In the genomic region with DNA sequence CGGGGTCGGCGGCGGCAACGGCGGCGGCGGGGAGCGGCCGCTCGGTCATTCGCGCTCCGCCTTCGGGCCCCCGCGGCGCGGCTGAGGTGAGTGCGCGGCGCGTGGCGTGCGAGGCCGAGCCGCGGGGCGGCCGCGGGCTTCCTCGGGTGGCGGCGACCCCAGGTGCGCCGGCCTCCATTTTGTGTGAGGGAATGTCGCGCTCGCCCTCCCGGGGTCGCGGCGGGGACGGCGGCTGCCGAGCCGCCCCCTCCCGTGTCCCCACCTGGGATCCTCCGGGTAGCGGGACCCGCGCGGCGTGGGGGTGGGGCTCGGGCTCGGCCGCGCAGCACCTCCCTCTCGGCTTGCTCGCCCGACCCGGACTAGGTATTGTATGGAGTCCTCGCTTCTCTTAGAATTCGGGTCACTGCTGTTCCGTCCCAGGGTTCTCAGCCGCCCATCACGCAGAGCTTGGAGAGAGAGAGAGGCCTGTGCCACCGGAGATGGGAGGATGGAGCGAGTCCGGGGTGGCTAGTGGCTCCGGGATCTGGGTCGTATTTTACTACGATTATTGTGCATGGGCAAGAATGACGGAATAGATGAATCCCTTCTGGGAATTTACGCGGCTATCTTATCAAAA, we compare ENCODE assay signal across 10 mouse cellular contexts. TPM values are rescaled to one million over a fixed set of nuclear protein-coding genes. Genes with fewer than 3 reads are reported as not detected.
A peak's percentile ranks its signal among the peaks of the same experiment; 100 is the strongest.
DNase-seq lines count a peak whose midpoint lies in the region; ATAC-seq and TF ChIP-seq lines count a peak whose summit lies in the region.
"Had no signal": no experiment of that assay in that cellular context is flagged by ENCODE, and none has a peak within 500 bp of the region (broad histone marks: within the 10 kb centered on the region; RNA-seq: fewer than 3 reads in every experiment).

No protein-coding gene starts in this region.

- DNase-seq in heart, adult 2 months, result peak; percentile 11 to 26
- no peak for DNase-seq in heart, postnatal 25 days (ENCODE audit: low spot score)
- DNase-seq in forebrain, embryonic 11.5 days (ENCODE audit: low spot score), result peak; percentile 80
- DNase-seq in limb, embryonic 14.5 days (ENCODE audit: low spot score), result no peak

- H3K4me2 ChIP-seq in forebrain, embryonic 11.5 days (ENCODE audit: low read depth, low read length, severe bottlenecking), result peak overlapping the region; percentile 90
- H3K4me2 ChIP-seq in hindbrain, embryonic 16.5 days (ENCODE audit: low read length), result peak overlapping the region; percentile 81
- H3K4me2 ChIP-seq in limb, embryonic 14.5 days (replicated peaks; ENCODE audit: low read depth, low read length, severe bottlenecking), result peak overlapping the region; percentile 93

- peak overlapping the region; percentile 53 for H3K4me3 ChIP-seq in heart, adult 2 months
- H3K4me3 ChIP-seq in bone marrow macrophage, adult 2 months (ENCODE audit: insufficient read depth, low read length), result peak overlapping the region; percentile 57
- H3K4me3 ChIP-seq in forebrain, embryonic 11.5 days (ENCODE audit: low read depth, low read length), result peak overlapping the region; percentile 83
- peak overlapping the region; percentile 78 for H3K4me3 ChIP-seq in hindbrain, embryonic 16.5 days (ENCODE audit: low read length)
- H3K4me3 ChIP-seq in limb, embryonic 14.5 days (replicated peaks; ENCODE audit: low read length), result peak overlapping the region; percentile 80
- H3K4me3 ChIP-seq in olfactory bulb, adult 2 months (ENCODE audit: insufficient read depth, low read depth, low read length), result peak overlapping the region; percentile 100

- no peaks in the 10 kb centered on the region for H3K9me3 ChIP-seq in forebrain, embryonic 11.5 days (ENCODE audit: control insufficient read depth, low read length)
- H3K9me3 ChIP-seq in hindbrain, embryonic 16.5 days (ENCODE audit: control insufficient read depth, low read length), result no peaks in the 10 kb centered on the region
- H3K9me3 ChIP-seq in limb, embryonic 14.5 days (ENCODE audit: control insufficient read depth, low read length), result no peaks in the 10 kb centered on the region

- TF ChIP-seq POLR2A in heart, adult 2 months (IDR thresholded peaks at IDR 0.05; ENCODE audit: insufficient read depth, low read depth, low read length), result no peak
- TF ChIP-seq POLR2A in bone marrow macrophage, adult 2 months (IDR thresholded peaks at IDR 0.05; ENCODE audit: borderline replicate concordance, low read depth, low read length), result no peak
- TF ChIP-seq POLR2A in limb, embryonic 14.5 days (IDR thresholded peaks at IDR 0.05; ENCODE audit: borderline replicate concordance, extremely low read depth, insufficient read depth, insufficient read length), result no peak
- TF ChIP-seq POLR2A in olfactory bulb, adult 2 months (IDR thresholded peaks at IDR 0.05; ENCODE audit: insufficient read depth, low read depth, low read length), result no peak

- no peaks in the 10 kb centered on the region for H3K79me2 ChIP-seq in heart, adult 2 months (replicated peaks; ENCODE audit: control insufficient read depth, insufficient read depth, low read length)

- TF ChIP-seq CTCF in heart, adult 2 months (IDR thresholded peaks at IDR 0.05), result no peak
- no peak for TF ChIP-seq CTCF in bone marrow macrophage, adult 2 months (IDR thresholded peaks at IDR 0.05; ENCODE audit: low read depth, low read length)
- no peak for TF ChIP-seq CTCF in olfactory bulb, adult 2 months (IDR thresholded peaks at IDR 0.05; ENCODE audit: insufficient read depth, low read depth, low read length)

- TF ChIP-seq EP300 in heart, adult 2 months (IDR thresholded peaks at IDR 0.05; ENCODE audit: insufficient read depth, low read depth, low read length), result no peak

- H3K36me3 ChIP-seq in heart, adult 2 months (ENCODE audit: control insufficient read depth, insufficient read depth, low read length), result no peaks in the 10 kb centered on the region
- no peaks in the 10 kb centered on the region for H3K36me3 ChIP-seq in forebrain, embryonic 11.5 days (ENCODE audit: control insufficient read depth, insufficient read depth, low read length)
- no peaks in the 10 kb centered on the region for H3K36me3 ChIP-seq in hindbrain, embryonic 16.5 days (ENCODE audit: control insufficient read depth, insufficient read depth, low read length)
- H3K36me3 ChIP-seq in limb, embryonic 14.5 days (ENCODE audit: control insufficient read depth, insufficient read depth, low read length), result no peaks in the 10 kb centered on the region

- H3K27ac ChIP-seq in heart, adult 2 months, result no peak overlapping the region
- no peak overlapping the region for H3K27ac ChIP-seq in bone marrow macrophage, adult 2 months (ENCODE audit: insufficient read depth, low read depth, low read length)
- H3K27ac ChIP-seq in forebrain, embryonic 11.5 days (ENCODE audit: low read depth, low read length), result no peak overlapping the region; the same call in 1 of the 2 replicates
- H3K27ac ChIP-seq in hindbrain, embryonic 16.5 days (ENCODE audit: low read depth, low read length), result peak overlapping the region; percentile 95
- no peak overlapping the region for H3K27ac ChIP-seq in limb, embryonic 14.5 days (replicated peaks; ENCODE audit: low read depth, low read length)
- H3K27ac ChIP-seq in olfactory bulb, adult 2 months (ENCODE audit: insufficient read depth, low read depth, low read length), result peak overlapping the region; percentile 49; the same call in 1 of the 2 replicates

- 3% methylated on average over 60 of the region's 76 CpGs for WGBS in heart, adult 2 months
- under 1% methylated on average over 42 of the region's 76 CpGs for whole genome bisulfite sequencing in forebrain, embryonic 11.5 days
- WGBS in hindbrain, embryonic 16.5 days, result 2% methylated on average over 53 of the region's 76 CpGs
- under 1% methylated on average over 35 of the region's 76 CpGs for WGBS in limb, embryonic 14.5 days
- 2% methylated on average over 71 of the region's 76 CpGs for whole genome bisulfite sequencing in olfactory bulb, adult 2 months

- ATAC-seq in forebrain, embryonic 11.5 days (replicated peaks; ENCODE audit: low FRiP score), result peak; percentile 71
- ATAC-seq in hindbrain, embryonic 16.5 days, result peak; percentile 88
- ATAC-seq in limb, embryonic 14.5 days (ENCODE audit: low FRiP score, low read depth), result peak; percentile 76
- no peak for ATAC-seq in inflammation-experienced regulatory T-cells, adult 6 months

- H3K27me3 ChIP-seq in heart, adult 2 months (ENCODE audit: control insufficient read depth, insufficient read depth, low read length), result peaks cover 10% of the 10 kb centered on the region
- H3K27me3 ChIP-seq in forebrain, embryonic 11.5 days (ENCODE audit: control insufficient read depth, insufficient read depth, low read length), result no peaks in the 10 kb centered on the region; the same call in 1 of the 2 replicates
- no peaks in the 10 kb centered on the region for H3K27me3 ChIP-seq in hindbrain, embryonic 16.5 days (replicated peaks; ENCODE audit: control insufficient read depth, insufficient read depth, low read length)
- H3K27me3 ChIP-seq in limb, embryonic 14.5 days (ENCODE audit: control insufficient read depth, insufficient read depth, low read length), result peaks cover 9% of the 10 kb centered on the region; the same call in 1 of the 2 replicates
- H3K27me3 ChIP-seq: CH12.LX had no signal

- H3K9ac ChIP-seq in heart, adult 2 months (ENCODE audit: low read depth, low read length), result peak overlapping the region; percentile 23; the same call in 1 of the 2 replicates
- peak overlapping the region; percentile 85 for H3K9ac ChIP-seq in forebrain, embryonic 11.5 days (ENCODE audit: low read length)
- peak overlapping the region; percentile 92 for H3K9ac ChIP-seq in hindbrain, embryonic 16.5 days (ENCODE audit: low read depth, low read length)
- peak overlapping the region; percentile 74 for H3K9ac ChIP-seq in limb, embryonic 14.5 days (ENCODE audit: low read depth, low read length, severe bottlenecking)

- no peaks in the 10 kb centered on the region for H3K4me1 ChIP-seq in heart, adult 2 months (ENCODE audit: control insufficient read depth, insufficient read depth, low read length)
- no peaks in the 10 kb centered on the region for H3K4me1 ChIP-seq in bone marrow macrophage, adult 2 months (ENCODE audit: control insufficient read depth, insufficient read depth, low read length)
- peaks cover 3% of the 10 kb centered on the region; the same call in 1 of the 2 replicates for H3K4me1 ChIP-seq in forebrain, embryonic 11.5 days (replicated peaks; ENCODE audit: control insufficient read depth, insufficient read depth, low read length)
- H3K4me1 ChIP-seq in hindbrain, embryonic 16.5 days (ENCODE audit: control insufficient read depth, insufficient read depth, low read depth, low read length), result peaks cover 5% of the 10 kb centered on the region
- H3K4me1 ChIP-seq in limb, embryonic 14.5 days (ENCODE audit: control insufficient read depth, insufficient read depth, low read length), result no peaks in the 10 kb centered on the region
- H3K4me1 ChIP-seq in olfactory bulb, adult 2 months (ENCODE audit: control insufficient read depth, insufficient read depth, low read length), result no peaks in the 10 kb centered on the region

- intact Hi-C loops in heart, adult 2 months (cut with DNase I), result no loop called here
- intact Hi-C loops in heart, postnatal 25 days (cut with DNase I), result no loop called here

RNA-seq across cellular contexts. Expression of a gene that starts 4.6 kb away (rescaled TPM):
- total RNA-seq in heart, adult 2 months (2021), result under 1 TPM; 0.42 to 0.50 TPM
- polyA plus RNA-seq in heart, adult 2 months (2012; rRNA removed), result 0.12 and 0.26 TPM in 2 replicates
- under 1 TPM; 0.10 to 0.20 TPM for total RNA-seq in heart, postnatal 25 days (2021)
- polyA plus RNA-seq in bone marrow macrophage, adult 2 months (2012; ENCODE audit: insufficient read depth, insufficient read length, missing spikeins), result not detected in 2 replicates
- polyA plus RNA-seq in forebrain, embryonic 11.5 days (2014; fragmentation: Nextera tagmentation; extraction: Ambion mirVana), result 10.1 and 12.5 TPM in 2 replicates
- 28.1 and 31.9 TPM in 2 replicates for polyA plus RNA-seq in hindbrain, embryonic 16.5 days (2015; fragmentation: Nextera tagmentation; extraction: Ambion mirVana)
- polyA plus RNA-seq in limb, embryonic 14.5 days (2012; rRNA removed), result 1.7 and 1.8 TPM in 2 replicates
- polyA plus RNA-seq in limb, embryonic 14.5 days (2014; fragmentation: Nextera tagmentation; extraction: Ambion mirVana), result 2.8 and 3.6 TPM in 2 replicates
- polyA plus RNA-seq in olfactory bulb, adult 2 months (2012; ENCODE audit: insufficient read depth, insufficient read length, low replicate concordance, missing spikeins), result not detected in 2 replicates
- under 1 TPM; 0.23 to 0.75 (median 0.37) TPM for polyA plus RNA-seq in inflammation-experienced regulatory T-cells, adult 6 months (2017; shearing (Covaris generic))

RNA-seq across cellular contexts. Expression of a gene that starts 27.3 kb away (rescaled TPM):
- 10 to 100 TPM in 1 of 2 experiments, not detected in 1; 10.7 TPM for total RNA-seq in heart, adult 2 months (2021)
- 1.2 and 2.5 TPM in 2 replicates for polyA plus RNA-seq in heart, adult 2 months (2012; rRNA removed)
- total RNA-seq in heart, postnatal 25 days (2021), result 10 to 100 TPM in 1 of 2 experiments, not detected in 1; 10.5 TPM
- 53.6 and 67.9 TPM in 2 replicates for polyA plus RNA-seq in bone marrow macrophage, adult 2 months (2012; ENCODE audit: insufficient read depth, insufficient read length, missing spikeins)
- 0.71 and 1.9 TPM in 2 replicates for polyA plus RNA-seq in forebrain, embryonic 11.5 days (2014; fragmentation: Nextera tagmentation; extraction: Ambion mirVana)
- polyA plus RNA-seq in hindbrain, embryonic 16.5 days (2015; fragmentation: Nextera tagmentation; extraction: Ambion mirVana), result 0.69 and 1.4 TPM in 2 replicates
- polyA plus RNA-seq in limb, embryonic 14.5 days (2012; rRNA removed), result 2.1 and 2.8 TPM in 2 replicates
- 5.0 and 5.1 TPM in 2 replicates for polyA plus RNA-seq in limb, embryonic 14.5 days (2014; fragmentation: Nextera tagmentation; extraction: Ambion mirVana)
- polyA plus RNA-seq in olfactory bulb, adult 2 months (2012; ENCODE audit: insufficient read depth, insufficient read length, low replicate concordance, missing spikeins), result not detected in 2 replicates
- 1 to 10 TPM; 2.7 to 8.8 (median 6.8) TPM for polyA plus RNA-seq in inflammation-experienced regulatory T-cells, adult 6 months (2017; shearing (Covaris generic))

RNA-seq across cellular contexts. Expression of a gene that starts 37.6 kb away (rescaled TPM):
- not detected for total RNA-seq in heart, adult 2 months (2021)
- polyA plus RNA-seq in heart, adult 2 months (2012; rRNA removed), result 0.78 and 0.82 TPM in 2 replicates
- total RNA-seq in heart, postnatal 25 days (2021), result not detected
- polyA plus RNA-seq in bone marrow macrophage, adult 2 months (2012; ENCODE audit: insufficient read depth, insufficient read length, missing spikeins), result not detected in 2 replicates
- polyA plus RNA-seq in forebrain, embryonic 11.5 days (2014; fragmentation: Nextera tagmentation; extraction: Ambion mirVana), result not detected in 2 replicates
- polyA plus RNA-seq in hindbrain, embryonic 16.5 days (2015; fragmentation: Nextera tagmentation; extraction: Ambion mirVana), result not detected in 2 replicates
- not detected in 2 replicates for polyA plus RNA-seq in limb, embryonic 14.5 days (2012; rRNA removed)
- not detected in 2 replicates for polyA plus RNA-seq in limb, embryonic 14.5 days (2014; fragmentation: Nextera tagmentation; extraction: Ambion mirVana)
- not detected in 2 replicates for polyA plus RNA-seq in olfactory bulb, adult 2 months (2012; ENCODE audit: insufficient read depth, insufficient read length, low replicate concordance, missing spikeins)
- not detected for polyA plus RNA-seq in inflammation-experienced regulatory T-cells, adult 6 months (2017; shearing (Covaris generic))
- total RNA-seq: CH12.LX had no signal
- polyA plus RNA-seq: large intestine, adult 2 months had no signal

Comparison
In these comparisons a context has a peak if more than half of its experiments do, and no peak if none do; other contexts are left out.
1. DNase-seq: peak in heart, adult 2 months (2 of 2) and forebrain, embryonic 11.5 days (single experiment); none in heart, postnatal 25 days (single experiment) and limb, embryonic 14.5 days (single experiment).
2. H3K27ac ChIP-seq: peak in hindbrain, embryonic 16.5 days (single experiment) and olfactory bulb, adult 2 months (single experiment); none in heart, adult 2 months (single experiment), bone marrow macrophage, adult 2 months (single experiment), forebrain, embryonic 11.5 days (single experiment) and limb, embryonic 14.5 days (single experiment).
3. H3K9ac ChIP-seq: peak in every context shown above with its lines; median percentile 92 in hindbrain, embryonic 16.5 days; 85 in forebrain, embryonic 11.5 days; 74 in limb, embryonic 14.5 days; 23 in heart, adult 2 months.
4. Peak in every context shown above with its lines, with median percentiles within 50 percentile points of each other: H3K4me3 ChIP-seq and H3K4me2 ChIP-seq.